Mouse (Mus musculus) adrenal gland, postnatal 25 days (tissue): ENCODE results near the gene Tctn1. TPM values are rescaled to one million over a fixed set of nuclear protein-coding genes. Genes with fewer than 3 reads are reported as not detected.
"Not testable (repeated sequence)": the region's sequence is repeated elsewhere in the genome, so short reads cannot be mapped to it uniquely, and the experiment has no call there.

Experiments
- DNase-seq: peaks from one replicate; pipeline ENCODE4 v3.0.0; 2021; ENCODE audit warnings: mixed read lengths
- total RNA-seq: library from RNA; stranded (reverse); gene quantifications from 2 replicates; pipeline ENCODE4 v1.2.3, GENCODE M21; 2021

Gene Tctn1
- total RNA-seq, 1 experiment from 2014 or later: 19.0 TPM

- no peak for DNase-seq
These were observed 46.0 kb downstream of the Tctn1 start for GRCm38 (mm10) chr5:122218109-122218905.

- DNase-seq: no peak
These were observed 46.6 kb downstream of the Tctn1 start for GRCm38 (mm10) chr5:122217636-122218035.

GRCm38 (mm10) chr5:122213861-122214260, 50.4 kb downstream of the Tctn1 start:
- DNase-seq: no peak

GRCm38 (mm10) chr5:122212820-122213219, 51.4 kb downstream of the Tctn1 start:
- not testable (repeated sequence) for DNase-seq

GRCm38 (mm10) chr5:122212125-122212524, 52.1 kb downstream of the Tctn1 start:
- no peak for DNase-seq

GRCm38 (mm10) chr5:122210890-122211289, 53.4 kb downstream of the Tctn1 start:
- DNase-seq: no peak

- peak; percentile 18 for DNase-seq
These were observed 54.5 kb downstream of the Tctn1 start for GRCm38 (mm10) chr5:122209591-122210368.

GRCm38 (mm10) chr5:122208909-122209308, 55.4 kb downstream of the Tctn1 start:
- no peak for DNase-seq

GRCm38 (mm10) chr5:122206475-122206874, 57.8 kb downstream of the Tctn1 start, which contains the start of gene Hvcn1:
Hvcn1 (plus strand) TSS chr5:122206804.
- DNase-seq: no peak

- DNase-seq: no peak
These were observed 60.1 kb downstream of the Tctn1 start for GRCm38 (mm10) chr5:122204180-122204579.

- DNase-seq: no peak
These were observed 62.4 kb downstream of the Tctn1 start for GRCm38 (mm10) chr5:122201904-122202303.

- DNase-seq: no peak
These were observed 63.4 kb downstream of the Tctn1 start for GRCm38 (mm10) chr5:122200872-122201271.

- no peak for DNase-seq
These were observed 71.9 kb downstream of the Tctn1 start for GRCm38 (mm10) chr5:122192347-122192746.

- no peak for DNase-seq
These were observed 72.8 kb downstream of the Tctn1 start for GRCm38 (mm10) chr5:122191269-122192063.

GRCm38 (mm10) chr5:122190465-122190864, 73.8 kb downstream of the Tctn1 start:
- no peak for DNase-seq

GRCm38 (mm10) chr5:122189115-122189514, 75.1 kb downstream of the Tctn1 start:
- no peak for DNase-seq

Other genes starting within 250 kb of the Tctn1 start
- 20.9 and 29.8 TPM in 2 replicates for gene Cux2, start 214.4 kb downstream of the Tctn1 start, total RNA-seq
- not detected in 2 replicates for gene Myl2, start 163.5 kb downstream of the Tctn1 start, total RNA-seq
- not detected in 2 replicates for gene Ccdc63, start 123.6 kb downstream of the Tctn1 start, total RNA-seq
- 182 and 186 TPM in 2 replicates for gene Ppp1cc, start 106.2 kb downstream of the Tctn1 start, total RNA-seq
- 0.81 and 1.9 TPM in 2 replicates for gene Hvcn1, start 57.7 kb downstream of the Tctn1 start, total RNA-seq
- gene Pptc7, start 19.9 kb upstream of the Tctn1 start, total RNA-seq: 48.2 and 52.6 TPM in 2 replicates
- gene Rad9b, start 89.8 kb upstream of the Tctn1 start, total RNA-seq: 3.9 and 5.1 TPM in 2 replicates
- gene Vps29, start 89.9 kb upstream of the Tctn1 start, total RNA-seq: 123 and 135 TPM in 2 replicates
- 38.2 and 42.6 TPM in 2 replicates for gene Gpn3, start 107.4 kb upstream of the Tctn1 start, total RNA-seq
- gene Fam216a, start 107.9 kb upstream of the Tctn1 start, total RNA-seq: 31.3 and 32.1 TPM in 2 replicates
- gene Arpc3, start 127.4 kb upstream of the Tctn1 start, total RNA-seq: 218 and 290 TPM in 2 replicates
- 43.6 and 46.0 TPM in 2 replicates for gene Anapc7, start 157.2 kb upstream of the Tctn1 start, total RNA-seq
- gene Atp2a2, start 237.8 kb upstream of the Tctn1 start, total RNA-seq: 176 and 179 TPM in 2 replicates